In the genomic region with DNA sequence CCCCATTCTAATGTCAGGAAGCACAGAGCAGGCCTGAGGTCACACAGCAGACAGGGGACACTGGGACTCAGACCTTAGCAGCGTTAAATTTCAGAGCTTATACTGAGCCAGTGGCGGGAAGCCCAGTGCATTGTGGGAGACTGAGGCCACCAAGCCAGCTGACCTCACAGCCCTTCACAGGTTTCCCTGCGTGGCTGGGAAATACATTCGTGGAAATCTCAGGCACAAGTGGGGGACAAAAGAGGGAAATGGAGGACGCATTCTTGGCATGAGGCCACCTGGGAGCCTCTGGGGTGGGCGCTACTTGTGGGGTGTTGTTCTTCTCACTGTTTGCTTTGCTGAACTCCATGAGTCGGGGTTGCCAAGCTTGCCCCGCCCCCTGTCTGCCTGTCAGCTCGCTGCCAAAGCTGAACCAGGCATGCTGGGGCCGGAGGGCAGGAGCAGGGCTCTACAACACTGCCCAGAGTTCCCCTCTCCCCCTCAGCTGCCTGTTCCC, we compare ENCODE assay signal across 9 mouse cellular contexts. TPM values are rescaled to one million over a fixed set of nuclear protein-coding genes. Genes with fewer than 3 reads are reported as not detected.
DNase-seq lines count a peak whose midpoint lies in the region; ATAC-seq and TF ChIP-seq lines count a peak whose summit lies in the region.
"Had no signal": no experiment of that assay in that cellular context is flagged by ENCODE, and none has a peak within 500 bp of the region (broad histone marks: within the 10 kb centered on the region; RNA-seq: fewer than 3 reads in every experiment).

No protein-coding gene starts in this region.

- peaks cover 35% of the 10 kb centered on the region for H3K4me1 ChIP-seq in liver, embryonic 12.5 days
- peaks cover 14% of the 10 kb centered on the region for H3K4me1 ChIP-seq in liver, embryonic 11.5 days (replicated peaks; ENCODE audit: control insufficient read depth, insufficient read depth, low read length)
- H3K4me1 ChIP-seq in heart, embryonic 12.5 days (replicated peaks) = peaks cover 79% of the 10 kb centered on the region
- peaks cover 16% of the 10 kb centered on the region for H3K4me1 ChIP-seq in kidney, postnatal 0 days (replicated peaks; ENCODE audit: insufficient read depth, low read length)
- H3K4me1 ChIP-seq in midbrain, embryonic 15.5 days = peaks cover 16% of the 10 kb centered on the region

- H3K27me3 ChIP-seq in liver, embryonic 12.5 days (replicated peaks) = peaks cover 27% of the 10 kb centered on the region
- H3K27me3 ChIP-seq in liver, embryonic 11.5 days (replicated peaks; ENCODE audit: control insufficient read depth, insufficient read depth, low read length) = no peaks in the 10 kb centered on the region
- no peaks in the 10 kb centered on the region for H3K27me3 ChIP-seq in heart, embryonic 12.5 days (replicated peaks)
- H3K27me3 ChIP-seq in kidney, postnatal 0 days (ENCODE audit: insufficient read depth, low read length) = no peaks in the 10 kb centered on the region
- no peaks in the 10 kb centered on the region for H3K27me3 ChIP-seq in midbrain, embryonic 15.5 days (replicated peaks)

- H3K4me2 ChIP-seq in liver, embryonic 12.5 days = peak overlapping the region; percentile 21; the same call in 1 of the 2 replicates
- no peak overlapping the region for H3K4me2 ChIP-seq in liver, embryonic 11.5 days
- peak overlapping the region; percentile 13; the same call in 1 of the 2 replicates for H3K4me2 ChIP-seq in heart, embryonic 12.5 days
- H3K4me2 ChIP-seq in kidney, postnatal 0 days (ENCODE audit: low read length) = no peak overlapping the region
- peak overlapping the region; percentile 10; the same call in 1 of the 2 replicates for H3K4me2 ChIP-seq in midbrain, embryonic 15.5 days

- H3K36me3 ChIP-seq in liver, embryonic 12.5 days = no peaks in the 10 kb centered on the region
- H3K36me3 ChIP-seq in liver, embryonic 11.5 days (ENCODE audit: control insufficient read depth, insufficient read depth, low read length) = no peaks in the 10 kb centered on the region
- H3K36me3 ChIP-seq in heart, embryonic 12.5 days = no peaks in the 10 kb centered on the region
- no peaks in the 10 kb centered on the region for H3K36me3 ChIP-seq in kidney, postnatal 0 days (ENCODE audit: insufficient read depth, low read length)
- no peaks in the 10 kb centered on the region for H3K36me3 ChIP-seq in midbrain, embryonic 15.5 days (replicated peaks)
- H3K36me3 ChIP-seq: G1E had no signal

- WGBS in liver, embryonic 12.5 days (ENCODE audit: insufficient replicate concordance) = 35% methylated on average over 10 of the region's 10 CpGs
- 35% methylated on average over 10 of the region's 10 CpGs for WGBS in liver, embryonic 11.5 days
- WGBS in heart, embryonic 12.5 days = 24% methylated on average over 10 of the region's 10 CpGs
- WGBS in kidney, postnatal 0 days = 24% methylated on average over 10 of the region's 10 CpGs
- 25% methylated on average over 10 of the region's 10 CpGs for WGBS in midbrain, embryonic 15.5 days

- no peaks in the 10 kb centered on the region for H3K9me3 ChIP-seq in liver, embryonic 12.5 days (replicated peaks)
- no peaks in the 10 kb centered on the region for H3K9me3 ChIP-seq in liver, embryonic 11.5 days (ENCODE audit: control insufficient read depth, low read length)
- H3K9me3 ChIP-seq in heart, embryonic 12.5 days (replicated peaks) = no peaks in the 10 kb centered on the region
- no peaks in the 10 kb centered on the region for H3K9me3 ChIP-seq in kidney, postnatal 0 days (replicated peaks; ENCODE audit: low read length)
- H3K9me3 ChIP-seq in midbrain, embryonic 15.5 days = no peaks in the 10 kb centered on the region
- H3K9me3 ChIP-seq: G1E had no signal

- peak; percentile 34; the same call in 1 of the 2 replicates for ATAC-seq in liver, embryonic 12.5 days
- ATAC-seq in liver, embryonic 11.5 days (replicated peaks; ENCODE audit: low FRiP score) = no peak
- peak; percentile 20; the same call in 1 of the 2 replicates for ATAC-seq in heart, embryonic 12.5 days (ENCODE audit: insufficient number of reproducible peaks, low FRiP score)
- 0 out of 2 replicates have a peak, but pooled peaks have one; percentile 23 for ATAC-seq in kidney, postnatal 0 days (replicated peaks; ENCODE audit: low FRiP score, low read depth)
- ATAC-seq in midbrain, embryonic 15.5 days (replicated peaks) = no peak
- no peak for ATAC-seq in CD4-positive, CD25-positive, alpha-beta regulatory T cell, adult 4 months
- ATAC-seq in granulocyte monocyte progenitor cell, adult 5-6 weeks (replicated peaks; ENCODE audit: poor library complexity, severe bottlenecking) = no peak

- no peak overlapping the region for H3K9ac ChIP-seq in liver, embryonic 12.5 days
- H3K9ac ChIP-seq in liver, embryonic 11.5 days (ENCODE audit: low read depth, low read length) = no peak overlapping the region
- H3K9ac ChIP-seq in heart, embryonic 12.5 days = peak overlapping the region; percentile 2; the same call in 1 of the 2 replicates
- no peak overlapping the region for H3K9ac ChIP-seq in kidney, postnatal 0 days (ENCODE audit: low read depth, low read length)
- H3K9ac ChIP-seq in midbrain, embryonic 15.5 days = no peak overlapping the region

- no peak overlapping the region; the same call in 1 of the 2 replicates for H3K27ac ChIP-seq in liver, embryonic 12.5 days
- no peak overlapping the region for H3K27ac ChIP-seq in liver, embryonic 11.5 days (ENCODE audit: low read depth, low read length)
- peak overlapping the region; percentile 84 for H3K27ac ChIP-seq in heart, embryonic 12.5 days (ENCODE audit: poor library complexity, severe bottlenecking)
- no peak overlapping the region for H3K27ac ChIP-seq in kidney, postnatal 0 days
- no peak overlapping the region for H3K27ac ChIP-seq in midbrain, embryonic 15.5 days

- H3K4me3 ChIP-seq in liver, embryonic 12.5 days = no peak overlapping the region
- H3K4me3 ChIP-seq in liver, embryonic 11.5 days (ENCODE audit: low read depth, low read length) = no peak overlapping the region
- no peak overlapping the region for H3K4me3 ChIP-seq in heart, embryonic 12.5 days
- no peak overlapping the region for H3K4me3 ChIP-seq in kidney, postnatal 0 days (replicated peaks; ENCODE audit: low read depth, low read length)
- no peak overlapping the region for H3K4me3 ChIP-seq in midbrain, embryonic 15.5 days

- DNase-seq in liver, embryonic 11.5 days (ENCODE audit: low spot score) = no peak
- DNase-seq in kidney, postnatal 0 days (ENCODE audit: low spot score) = peak; percentile 29
- DNase-seq in layer of hippocampus, postnatal 14 days (ENCODE audit: low spot score in 2 of 2) = no peak

- no peak for TF ChIP-seq CTCF in kidney, postnatal 0 days (IDR thresholded peaks at IDR 0.05; ENCODE audit: low read depth)

RNA-seq across cellular contexts. Expression of gene Ifnlr1, which starts 29.9 kb away (rescaled TPM):
- 0.06 and 0.07 TPM in 2 replicates for polyA plus RNA-seq in liver, embryonic 12.5 days (2016; fragmentation: Nextera tagmentation; extraction: Ambion mirVana)
- polyA plus RNA-seq in liver, embryonic 11.5 days (2014; fragmentation: Nextera tagmentation; extraction: Ambion mirVana) = 0.07 and 0.13 TPM in 2 replicates
- polyA plus RNA-seq in heart, embryonic 12.5 days (2016; fragmentation: Nextera tagmentation; extraction: Ambion mirVana) = 0.28 and 0.69 TPM in 2 replicates
- 0.83 and 1.3 TPM in 2 replicates for polyA plus RNA-seq in kidney, postnatal 0 days (2015; fragmentation: Nextera tagmentation; extraction: Ambion mirVana)
- polyA plus RNA-seq in midbrain, embryonic 15.5 days (2015; fragmentation: Nextera tagmentation; extraction: Ambion mirVana) = 0.19 and 0.41 TPM in 2 replicates
- polyA plus RNA-seq in CD4-positive, CD25-positive, alpha-beta regulatory T cell, adult 4 months (2017; shearing (Covaris generic)) = not detected
- total RNA-seq in layer of hippocampus, postnatal 14 days (2021) = under 1 TPM; 0.19 to 0.37 TPM
- total RNA-seq in granulocyte monocyte progenitor cell, adult 5-6 weeks (2014; fragmentation: Nextera tagmentation) = not detected in 2 replicates
- 0.17 and 0.52 TPM in 2 replicates for total RNA-seq in granulocyte monocyte progenitor cell, adult 5-6 weeks (2017)
- polyA plus RNA-seq: G1E had no signal

Comparison
In these comparisons a context has a peak if more than half of its experiments do, and no peak if none do; other contexts are left out.
1. ATAC-seq: peak in liver, embryonic 12.5 days (single experiment), heart, embryonic 12.5 days (single experiment) and kidney, postnatal 0 days (single experiment); none in liver, embryonic 11.5 days (single experiment), midbrain, embryonic 15.5 days (single experiment), CD4-positive, CD25-positive, alpha-beta regulatory T cell, adult 4 months (single experiment) and granulocyte monocyte progenitor cell, adult 5-6 weeks (single experiment).
2. H3K4me2 ChIP-seq: peak in liver, embryonic 12.5 days (single experiment), heart, embryonic 12.5 days (single experiment) and midbrain, embryonic 15.5 days (single experiment); none in liver, embryonic 11.5 days (single experiment) and kidney, postnatal 0 days (single experiment).